Mouse (Mus musculus): Measurements from ENCODE around the gene Cenpa. TPM values are rescaled to one million over a fixed set of nuclear protein-coding genes. Genes with fewer than 3 reads are reported as not detected.

Cenpa gene
- polyA plus RNA-seq, 1 experiment, result 185 TPM

- no peak for TF ChIP-seq FOSL1 (IDR thresholded peaks at IDR 0.05; ENCODE audit: insufficient read depth, low read length, poor library complexity, severe bottlenecking)
- no peak for TF ChIP-seq MYOG (IDR thresholded peaks at IDR 0.05; ENCODE audit: control insufficient read depth, extremely low read depth, insufficient read length)
- TF ChIP-seq MYOD1 (IDR thresholded peaks at IDR 0.05; ENCODE audit: control insufficient read depth, insufficient read length, low read depth), result no peak
- no peak for TF ChIP-seq USF1 (IDR thresholded peaks at IDR 0.05; ENCODE audit: low read depth)
- no peak for TF ChIP-seq CTCF (IDR thresholded peaks at IDR 0.05; ENCODE audit: control insufficient read depth, insufficient read depth, insufficient read length)
- TF ChIP-seq MAX (IDR thresholded peaks at IDR 0.05), result no peak
- TF ChIP-seq CEBPB (IDR thresholded peaks at IDR 0.05; ENCODE audit: low read depth), result no peak
- Histone ChIP-seq H3K36me3 (ENCODE audit: control insufficient read depth, insufficient read depth) (no peaks in the 10 kb centered on the region), H3K4me3 (ENCODE audit: insufficient read depth, poor library complexity, severe bottlenecking) (no peak overlapping the region), H3ac (ENCODE audit: control insufficient read depth, insufficient read length, low read depth) (no peak overlapping the region), H3K27me3 (ENCODE audit: control insufficient read depth, insufficient read depth, insufficient read length) (peaks cover 34% of the 10 kb centered on the region), H3K79me2 (ENCODE audit: control insufficient read depth, insufficient read depth) (no peaks in the 10 kb centered on the region), H3K79me3 (ENCODE audit: low read depth) (no peaks in the 10 kb centered on the region)
Measured at GRCm38 (mm10) chr5:30632134-30632533, 34.4 kb upstream of the Cenpa start.

DNA sequence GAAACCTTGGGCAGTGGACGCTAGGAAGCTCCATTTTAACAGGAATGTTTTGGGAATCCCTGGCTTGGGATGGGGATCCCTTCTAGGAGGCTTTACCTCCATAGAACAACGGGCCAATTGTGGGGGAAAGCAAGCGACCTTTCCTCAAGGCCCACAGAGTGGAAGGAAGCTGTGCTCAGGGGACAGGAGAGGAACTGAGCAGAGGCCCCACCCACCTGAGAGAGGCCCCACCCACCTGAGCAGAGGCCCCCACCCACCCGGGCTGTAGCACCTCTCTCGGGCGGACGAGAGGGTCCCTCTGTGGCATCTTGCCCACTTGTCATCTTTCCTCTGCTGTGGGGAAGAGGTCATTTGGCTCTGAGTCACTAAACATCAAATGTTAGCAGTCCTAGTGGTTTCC, 29.6 kb upstream of the Cenpa start:
- Histone ChIP-seq H3K36me3 (ENCODE audit: control insufficient read depth, insufficient read depth) (no peaks in the 10 kb centered on the region), H3K79me3 (ENCODE audit: low read depth) (no peaks in the 10 kb centered on the region), H3K27me3 (ENCODE audit: control insufficient read depth, insufficient read depth, insufficient read length) (peaks cover 18% of the 10 kb centered on the region), H3K4me3 (ENCODE audit: insufficient read depth, poor library complexity, severe bottlenecking) (no peak overlapping the region), H3K79me2 (ENCODE audit: control insufficient read depth, insufficient read depth) (no peaks in the 10 kb centered on the region), H3ac (ENCODE audit: control insufficient read depth, insufficient read length, low read depth) (no peak overlapping the region)
- TF ChIP-seq FOSL1 (IDR thresholded peaks at IDR 0.05; ENCODE audit: insufficient read depth, low read length, poor library complexity, severe bottlenecking) (no peak), USF1 (IDR thresholded peaks at IDR 0.05; ENCODE audit: low read depth) (no peak), MAX (IDR thresholded peaks at IDR 0.05) (no peak)

GRCm38 (mm10) chr5:30638041-30638440, 28.5 kb upstream of the Cenpa start:
- no peaks in the 10 kb centered on the region for H3K79me3 ChIP-seq (ENCODE audit: low read depth)
- no peaks in the 10 kb centered on the region for H3K79me2 ChIP-seq (ENCODE audit: control insufficient read depth, insufficient read depth)
- H3K27me3 ChIP-seq (ENCODE audit: control insufficient read depth, insufficient read depth, insufficient read length), result peaks cover 14% of the 10 kb centered on the region
- TF ChIP-seq FOSL1 (IDR thresholded peaks at IDR 0.05; ENCODE audit: insufficient read depth, low read length, poor library complexity, severe bottlenecking) (no peak), CTCF (IDR thresholded peaks at IDR 0.05; ENCODE audit: control insufficient read depth, insufficient read depth, insufficient read length) (peak; percentile 84)
- no peak overlapping the region for H3K4me3 ChIP-seq (ENCODE audit: insufficient read depth, poor library complexity, severe bottlenecking)
- H3ac ChIP-seq (ENCODE audit: control insufficient read depth, insufficient read length, low read depth), result no peak overlapping the region
- H3K36me3 ChIP-seq (ENCODE audit: control insufficient read depth, insufficient read depth), result no peaks in the 10 kb centered on the region

DNA sequence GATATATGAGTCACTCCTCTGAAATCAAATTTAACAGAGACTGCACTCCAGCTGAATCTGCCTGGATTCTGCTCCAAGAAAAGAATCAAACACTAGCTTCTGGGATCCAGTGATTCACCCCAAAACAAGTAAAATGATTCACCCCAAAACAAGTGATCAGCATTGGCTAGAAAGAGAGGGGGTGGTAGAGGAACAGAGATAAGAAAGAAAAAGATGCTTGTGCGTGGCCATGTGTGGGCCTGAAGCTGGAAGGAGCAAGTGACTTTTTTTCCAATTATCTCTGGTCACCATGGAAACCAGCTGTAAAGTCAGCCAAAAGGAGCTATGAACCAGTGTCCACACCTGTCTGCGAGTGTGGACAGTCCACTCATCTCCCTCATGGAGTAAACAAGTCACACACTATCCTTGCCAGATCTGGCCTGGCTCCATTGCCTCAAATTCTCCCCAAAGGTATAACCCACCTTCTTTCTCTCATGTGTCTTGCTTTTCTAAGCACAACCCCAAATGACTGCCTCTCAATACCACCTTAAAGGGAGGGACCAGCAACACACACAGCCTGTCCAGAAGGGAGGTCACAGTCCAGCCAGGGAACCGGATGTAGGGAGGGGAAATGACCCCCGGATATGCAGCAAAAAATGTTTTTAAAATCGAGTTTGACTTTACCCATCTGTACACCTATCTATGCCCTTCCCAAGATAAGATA, 22.9 kb upstream of the Cenpa start:
- Histone ChIP-seq H3K36me3 (ENCODE audit: control insufficient read depth, insufficient read depth) (no peaks in the 10 kb centered on the region), H3K79me2 (ENCODE audit: control insufficient read depth, insufficient read depth) (peaks cover 7% of the 10 kb centered on the region), H3K27me3 (ENCODE audit: control insufficient read depth, insufficient read depth, insufficient read length) (peaks cover 4% of the 10 kb centered on the region), H3K4me3 (ENCODE audit: insufficient read depth, poor library complexity, severe bottlenecking) (no peak overlapping the region), H3ac (ENCODE audit: control insufficient read depth, insufficient read length, low read depth) (no peak overlapping the region), H3K79me3 (ENCODE audit: low read depth) (no peaks in the 10 kb centered on the region)
- TF ChIP-seq MYOD1 (IDR thresholded peaks at IDR 0.05; ENCODE audit: control insufficient read depth, insufficient read length, low read depth), result no peak
- TF ChIP-seq MAX (IDR thresholded peaks at IDR 0.05), result no peak
- TF ChIP-seq CTCF (IDR thresholded peaks at IDR 0.05; ENCODE audit: control insufficient read depth, insufficient read depth, insufficient read length), result no peak
- TF ChIP-seq USF1 (IDR thresholded peaks at IDR 0.05; ENCODE audit: low read depth), result no peak
- no peak for TF ChIP-seq MYOG (IDR thresholded peaks at IDR 0.05; ENCODE audit: control insufficient read depth, extremely low read depth, insufficient read length)
- TF ChIP-seq FOSL1 (IDR thresholded peaks at IDR 0.05; ENCODE audit: insufficient read depth, low read length, poor library complexity, severe bottlenecking), result no peak
- no peak for TF ChIP-seq CEBPB (IDR thresholded peaks at IDR 0.05; ENCODE audit: low read depth)

DNA sequence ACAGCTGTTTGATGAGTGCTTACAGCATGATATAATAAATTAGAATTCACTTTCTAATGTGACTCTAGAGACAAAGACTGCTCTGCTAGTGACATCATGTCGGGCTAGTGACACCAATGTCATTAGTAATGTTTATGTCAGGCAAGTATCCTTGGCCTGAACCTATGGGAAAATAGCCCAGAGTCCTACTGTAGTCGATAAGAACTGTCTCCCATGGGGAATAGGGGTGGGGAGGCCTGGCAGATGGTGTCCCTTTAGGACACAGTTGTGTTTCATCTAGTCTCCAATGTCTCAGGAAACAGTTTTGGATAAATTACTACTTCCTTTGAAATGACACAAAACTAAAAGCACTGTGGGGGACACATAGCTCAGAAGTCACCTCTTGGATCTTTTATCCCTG, 20.5 kb upstream of the Cenpa start:
- Histone ChIP-seq H3K79me3 (ENCODE audit: low read depth) (peaks cover 6% of the 10 kb centered on the region), H3ac (ENCODE audit: control insufficient read depth, insufficient read length, low read depth) (no peak overlapping the region), H3K27me3 (ENCODE audit: control insufficient read depth, insufficient read depth, insufficient read length) (no peaks in the 10 kb centered on the region), H3K79me2 (ENCODE audit: control insufficient read depth, insufficient read depth) (peaks cover 30% of the 10 kb centered on the region), H3K4me3 (ENCODE audit: insufficient read depth, poor library complexity, severe bottlenecking) (no peak overlapping the region), H3K36me3 (ENCODE audit: control insufficient read depth, insufficient read depth) (no peaks in the 10 kb centered on the region)
- TF ChIP-seq FOSL1 (IDR thresholded peaks at IDR 0.05; ENCODE audit: insufficient read depth, low read length, poor library complexity, severe bottlenecking) (no peak), MYOD1 (IDR thresholded peaks at IDR 0.05; ENCODE audit: control insufficient read depth, insufficient read length, low read depth) (no peak), CTCF (IDR thresholded peaks at IDR 0.05; ENCODE audit: control insufficient read depth, insufficient read depth, insufficient read length) (no peak), MYOG (IDR thresholded peaks at IDR 0.05; ENCODE audit: control insufficient read depth, extremely low read depth, insufficient read length) (no peak), CEBPB (IDR thresholded peaks at IDR 0.05; ENCODE audit: low read depth) (no peak), MAX (IDR thresholded peaks at IDR 0.05) (no peak), USF1 (IDR thresholded peaks at IDR 0.05; ENCODE audit: low read depth) (no peak)

DNA sequence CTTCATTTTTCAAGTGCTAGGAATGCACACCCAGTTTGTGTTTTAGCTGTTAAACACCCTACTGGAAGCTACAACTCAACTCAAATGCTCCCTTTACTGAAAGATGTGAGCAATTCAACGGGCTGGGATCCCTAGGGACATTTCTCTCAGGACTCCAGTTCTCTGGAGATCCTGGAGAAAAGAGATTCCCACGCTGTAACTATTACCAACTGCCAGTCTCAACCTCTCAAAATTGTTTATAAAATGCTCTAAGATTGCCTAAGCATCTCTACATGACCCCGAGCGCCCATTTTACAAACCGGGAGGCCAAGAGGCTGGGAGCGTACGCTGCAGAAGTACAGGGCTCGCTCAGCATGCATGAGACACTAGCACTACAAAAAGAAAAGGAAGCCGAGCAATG, 19.2 kb upstream of the Cenpa start:
- Histone ChIP-seq H3K4me3 (ENCODE audit: insufficient read depth, poor library complexity, severe bottlenecking) (peak overlapping the region; percentile 73), H3ac (ENCODE audit: control insufficient read depth, insufficient read length, low read depth) (no peak overlapping the region), H3K36me3 (ENCODE audit: control insufficient read depth, insufficient read depth) (peaks cover 5% of the 10 kb centered on the region), H3K27me3 (ENCODE audit: control insufficient read depth, insufficient read depth, insufficient read length) (no peaks in the 10 kb centered on the region), H3K79me3 (ENCODE audit: low read depth) (peaks cover 9% of the 10 kb centered on the region), H3K79me2 (ENCODE audit: control insufficient read depth, insufficient read depth) (peaks cover 36% of the 10 kb centered on the region)
- TF ChIP-seq MYOG (IDR thresholded peaks at IDR 0.05; ENCODE audit: control insufficient read depth, extremely low read depth, insufficient read length) (no peak), FOSL1 (IDR thresholded peaks at IDR 0.05; ENCODE audit: insufficient read depth, low read length, poor library complexity, severe bottlenecking) (no peak), MAX (IDR thresholded peaks at IDR 0.05) (no peak), MYOD1 (IDR thresholded peaks at IDR 0.05; ENCODE audit: control insufficient read depth, insufficient read length, low read depth) (no peak), CTCF (IDR thresholded peaks at IDR 0.05; ENCODE audit: control insufficient read depth, insufficient read depth, insufficient read length) (no peak), USF1 (IDR thresholded peaks at IDR 0.05; ENCODE audit: low read depth) (no peak), CEBPB (IDR thresholded peaks at IDR 0.05; ENCODE audit: low read depth) (no peak)
